Mouse (Mus musculus) liver, embryonic 14.5 days (tissue): ENCODE results near the gene Itga2.

Source experiments
- CTCF ChIP-seq: IDR thresholded peaks from 2 replicates; pipeline ENCODE4 v1.5.1; 2016; ENCODE audit warnings: antibody characterized with exemption, low read depth, control low read depth
- EP300 ChIP-seq: IDR thresholded peaks from 2 replicates; pipeline ENCODE4 v1.6.1; 2016; ENCODE audit warnings: antibody characterized with exemption, low read depth

GRCm38 (mm10) chr13:114791511-114791910, 140.4 kb downstream of the Itga2 start:
- TF ChIP-seq CTCF (no peak), EP300 (no peak)
